Mouse (Mus musculus) intestine, embryonic 15.5 days (tissue): Measurements from ENCODE around the gene Skap1. TPM values are rescaled to one million over a fixed set of nuclear protein-coding genes. Genes with fewer than 3 reads are reported as not detected.
A peak's percentile ranks its signal among the peaks of the same experiment; 100 is the strongest.

ENCODE experiments used
- ATAC-seq: fragments of 200-750 bp; cut with Nextera tagmentation; 2 replicates; pipeline ENCODE4 v1.8.0; 2017; ENCODE audit warnings: moderate TSS enrichment, moderate library complexity
- H3K27ac ChIP-seq: fragments of 300-500 bp; sonication (generic); 2 replicates; pipeline ENCODE4 v1.5.1; 2015; ENCODE audit warnings: mild to moderate bottlenecking, inconsistent platforms
- H3K27me3 ChIP-seq: fragments of 300-500 bp; sonication (generic); replicated peaks from 2 replicates; pipeline ENCODE4 v1.6.1; 2015; ENCODE audit warnings: inconsistent platforms
- H3K36me3 ChIP-seq: fragments of 300-500 bp; sonication (generic); 2 replicates; pipeline ENCODE4 v1.6.1; 2015; ENCODE audit warnings: inconsistent platforms
- H3K4me1 ChIP-seq: fragments of 300-500 bp; sonication (generic); replicated peaks from 2 replicates; pipeline ENCODE4 v1.6.1; 2015; ENCODE audit warnings: inconsistent platforms
- H3K4me2 ChIP-seq: fragments of 300-500 bp; sonication (generic); replicated peaks from 2 replicates; pipeline ENCODE4 v1.6.1; 2015; ENCODE audit warnings: mild to moderate bottlenecking, inconsistent platforms
- H3K4me3 ChIP-seq: fragments of 300-500 bp; sonication (generic); replicated peaks from 2 replicates; pipeline ENCODE4 v1.5.1; 2015; ENCODE audit warnings: inconsistent platforms
- H3K9ac ChIP-seq: fragments of 300-500 bp; sonication (generic); 2 replicates; pipeline ENCODE4 v1.6.1; 2015; ENCODE audit warnings: inconsistent platforms
- H3K9me3 ChIP-seq: fragments of 300-500 bp; sonication (generic); 2 replicates; pipeline ENCODE4 v1.6.1; 2016; ENCODE audit warnings: inconsistent platforms
- WGBS: fragments of 180-500 bp; shearing (Covaris S2); methylation state at CpG from one replicate; pipeline ENCODE4 v1.1.7; 2015; 5-methylcytosine and 5-hydroxymethylcytosine counted together
- polyA plus RNA-seq: library from polyadenylated mRNA; unstranded; fragments of >200 nt; fragmentation: Nextera tagmentation; extraction: Ambion mirVana; gene quantifications from 2 replicates; pipeline ENCODE4 v1.2.1, GENCODE M21; 2015

Skap1 gene
- polyA plus RNA-seq, 1 experiment from 2014 or later, result 0.94 TPM

DNA sequence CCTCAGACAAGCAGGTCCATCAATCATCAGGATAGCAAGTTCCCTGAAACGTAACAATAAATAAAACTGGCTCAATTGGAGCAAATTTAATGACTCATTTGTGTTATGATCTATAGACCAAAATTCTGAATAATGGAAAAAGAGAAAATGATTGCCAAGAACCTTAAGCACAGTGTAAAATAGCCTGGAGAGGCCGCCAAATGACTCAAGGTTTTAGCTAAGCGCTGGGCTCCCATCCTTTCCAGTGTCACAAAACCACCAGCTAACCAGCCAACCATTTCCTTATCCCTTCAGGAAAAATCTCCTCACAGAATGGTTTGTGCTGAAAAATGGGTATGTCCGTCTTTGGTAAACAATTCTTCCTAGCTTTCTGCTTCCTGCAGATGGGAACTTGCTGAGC, 279.5 kb downstream of the Skap1 start:
- Histone ChIP-seq H3K4me3 (no peak overlapping the region), H3K9ac (no peak overlapping the region), H3K4me1 (peaks cover 16% of the 10 kb centered on the region), H3K27me3 (peaks cover 5% of the 10 kb centered on the region; the same call in 1 of the 2 replicates), H3K4me2 (no peak overlapping the region; the same call in 1 of the 2 replicates), H3K27ac (no peak overlapping the region), H3K9me3 (no peaks in the 10 kb centered on the region), H3K36me3 (no peaks in the 10 kb centered on the region)
- ATAC-seq, result no peak
- 65% methylated on average over 4 of the region's 4 CpGs for WGBS

DNA sequence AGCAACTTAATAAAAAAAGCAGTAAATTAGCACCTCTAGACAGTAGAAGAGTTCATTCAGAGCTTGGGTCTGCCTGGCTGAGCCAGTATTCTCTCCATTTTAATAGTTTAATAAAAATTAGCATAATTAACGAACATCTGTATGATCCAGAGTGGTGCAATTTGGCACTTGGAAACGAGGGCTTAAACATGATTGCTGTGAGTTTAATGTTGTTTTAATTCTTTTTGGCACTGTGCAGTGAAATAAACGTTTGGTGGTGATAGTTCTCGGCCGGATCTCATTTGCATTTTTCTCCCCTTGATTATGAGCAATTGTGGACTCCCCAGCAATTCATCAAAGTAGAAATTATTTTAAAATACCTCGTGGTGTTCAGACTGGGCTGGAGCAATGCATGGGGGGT, 282.3 kb downstream of the Skap1 start:
- Histone ChIP-seq H3K4me2 (no peak overlapping the region), H3K9me3 (no peaks in the 10 kb centered on the region), H3K36me3 (no peaks in the 10 kb centered on the region), H3K9ac (no peak overlapping the region), H3K27ac (no peak overlapping the region), H3K4me1 (peaks cover 13% of the 10 kb centered on the region), H3K4me3 (no peak overlapping the region), H3K27me3 (no peaks in the 10 kb centered on the region)
- no peak for ATAC-seq
- 70% methylated on average over 6 of the region's 6 CpGs for WGBS

DNA sequence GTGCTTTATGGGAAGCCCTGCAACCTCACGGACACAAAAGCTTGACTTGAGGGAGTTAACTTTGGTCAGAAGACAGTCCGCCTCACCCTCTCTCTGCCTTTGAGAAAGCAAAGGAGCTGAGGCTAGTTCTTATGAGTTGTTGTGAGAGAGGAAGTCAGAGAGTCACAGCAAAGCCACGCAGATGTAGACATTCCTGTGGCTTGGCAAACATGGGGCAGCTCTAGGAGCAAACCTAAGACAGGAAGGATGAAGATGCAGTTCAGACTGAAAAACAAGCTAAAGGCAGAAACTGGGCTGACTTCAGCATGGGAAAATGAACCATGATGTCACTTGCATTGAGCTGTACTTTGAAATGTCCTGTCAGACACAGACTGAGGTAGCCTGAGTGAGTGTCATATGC, 283.2 kb downstream of the Skap1 start:
- no peak for ATAC-seq
- H3K4me3 ChIP-seq, result no peak overlapping the region
- 49% methylated on average over 3 of the region's 3 CpGs for WGBS
- H3K27me3 ChIP-seq, result no peaks in the 10 kb centered on the region
- H3K27ac ChIP-seq, result no peak overlapping the region
- no peak overlapping the region for H3K9ac ChIP-seq
- H3K4me2 ChIP-seq, result no peak overlapping the region
- no peaks in the 10 kb centered on the region for H3K36me3 ChIP-seq
- no peaks in the 10 kb centered on the region for H3K9me3 ChIP-seq
- H3K4me1 ChIP-seq, result peaks cover 6% of the 10 kb centered on the region

GRCm38 (mm10) chr11:96755298-96755697, 290.9 kb downstream of the Skap1 start:
- H3K4me2 ChIP-seq, result no peak overlapping the region
- H3K36me3 ChIP-seq, result no peaks in the 10 kb centered on the region
- H3K4me3 ChIP-seq, result no peak overlapping the region
- no peak for ATAC-seq
- 96% methylated on average over 2 of the region's 2 CpGs for WGBS
- H3K4me1 ChIP-seq, result no peaks in the 10 kb centered on the region
- no peak overlapping the region for H3K9ac ChIP-seq
- H3K27me3 ChIP-seq, result no peaks in the 10 kb centered on the region
- H3K27ac ChIP-seq, result no peak overlapping the region
- H3K9me3 ChIP-seq, result no peaks in the 10 kb centered on the region

- 48% methylated on average over 4 of the region's 4 CpGs for WGBS
- Histone ChIP-seq H3K9me3 (no peaks in the 10 kb centered on the region), H3K4me1 (no peaks in the 10 kb centered on the region), H3K9ac (no peak overlapping the region), H3K36me3 (no peaks in the 10 kb centered on the region), H3K4me2 (no peak overlapping the region), H3K27me3 (no peaks in the 10 kb centered on the region), H3K27ac (no peak overlapping the region), H3K4me3 (no peak overlapping the region)
- ATAC-seq, result no peak
Measured at GRCm38 (mm10) chr11:96757421-96757820, 293.0 kb downstream of the Skap1 start.

GRCm38 (mm10) chr11:96758402-96758801, 294.0 kb downstream of the Skap1 start:
- Histone ChIP-seq H3K27me3 (no peaks in the 10 kb centered on the region), H3K4me1 (no peaks in the 10 kb centered on the region), H3K9me3 (no peaks in the 10 kb centered on the region), H3K4me2 (no peak overlapping the region), H3K4me3 (no peak overlapping the region), H3K27ac (no peak overlapping the region), H3K9ac (no peak overlapping the region), H3K36me3 (no peaks in the 10 kb centered on the region)
- ATAC-seq, result no peak
- WGBS, result 67% methylated on average over 5 of the region's 5 CpGs

DNA sequence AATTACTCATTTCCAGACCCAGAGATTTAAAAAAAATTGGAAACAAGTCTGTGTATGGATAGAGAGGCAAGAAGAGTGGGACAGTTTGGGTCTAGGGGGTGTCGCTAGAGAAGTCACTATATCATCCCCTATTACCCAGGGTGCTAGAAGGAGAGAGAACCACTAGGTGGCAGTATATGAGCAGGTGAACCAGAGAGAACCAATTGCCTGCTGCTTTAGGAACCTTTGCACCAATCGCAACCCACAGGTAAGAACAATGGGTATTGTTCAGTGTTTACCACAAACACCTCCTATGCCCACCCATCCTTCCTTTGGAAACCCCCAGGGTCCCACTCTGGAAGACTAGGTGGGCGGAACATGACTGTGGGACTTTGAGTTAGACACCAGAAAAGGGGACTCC, 295.6 kb downstream of the Skap1 start:
- Histone ChIP-seq H3K27me3 (no peaks in the 10 kb centered on the region), H3K36me3 (no peaks in the 10 kb centered on the region), H3K4me1 (no peaks in the 10 kb centered on the region), H3K27ac (no peak overlapping the region), H3K4me2 (no peak overlapping the region), H3K9ac (no peak overlapping the region), H3K9me3 (no peaks in the 10 kb centered on the region), H3K4me3 (no peak overlapping the region)
- WGBS, result 43% methylated on average over 3 of the region's 3 CpGs
- 0 out of 2 replicates have a peak, but pooled peaks have one; percentile 28 for ATAC-seq

GRCm38 (mm10) chr11:96761984-96762383, 297.6 kb downstream of the Skap1 start:
- Histone ChIP-seq H3K36me3 (no peaks in the 10 kb centered on the region), H3K9ac (no peak overlapping the region), H3K4me1 (peaks cover 7% of the 10 kb centered on the region; the same call in 1 of the 2 replicates), H3K9me3 (no peaks in the 10 kb centered on the region), H3K27me3 (no peaks in the 10 kb centered on the region), H3K4me3 (no peak overlapping the region), H3K4me2 (no peak overlapping the region), H3K27ac (no peak overlapping the region)
- 54% methylated on average over 7 of the region's 7 CpGs for WGBS
- no peak for ATAC-seq

DNA sequence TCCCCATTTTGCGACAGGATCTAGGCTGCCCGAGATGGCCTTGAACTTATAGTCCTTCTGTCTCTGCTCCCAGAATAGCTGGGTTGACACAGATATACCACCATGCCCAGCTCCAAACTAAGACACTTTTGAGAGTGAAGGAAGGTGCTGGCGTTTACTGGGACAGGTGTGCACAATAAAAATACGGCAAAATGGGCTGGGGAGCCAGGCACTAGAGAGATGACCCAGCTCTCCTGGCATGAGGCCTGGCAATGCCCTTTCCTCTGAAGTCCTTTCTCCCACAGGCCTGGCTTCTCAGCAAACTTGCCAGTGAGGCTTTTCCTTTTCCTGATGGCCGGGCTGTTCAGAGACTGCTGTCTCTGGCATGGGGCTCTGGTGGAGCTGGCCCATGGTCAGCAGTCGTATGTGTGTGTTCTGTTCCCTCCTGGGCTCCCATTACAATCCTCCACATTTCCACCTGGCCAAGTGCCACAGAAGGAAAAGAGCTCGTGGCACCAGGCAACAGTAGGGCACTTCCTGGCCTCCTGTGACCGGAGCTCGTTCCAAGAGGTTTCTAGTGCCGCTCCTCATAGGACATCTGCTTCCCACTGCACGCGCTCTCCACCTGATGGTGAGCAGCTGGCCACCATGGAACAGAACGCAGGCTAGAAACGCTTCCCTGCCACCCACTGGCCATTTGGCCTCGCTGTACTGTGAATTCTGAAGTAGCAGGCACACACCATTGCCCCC, 298.5 kb downstream of the Skap1 start:
- Histone ChIP-seq H3K27ac (no peak overlapping the region), H3K4me1 (peaks cover 7% of the 10 kb centered on the region; the same call in 1 of the 2 replicates), H3K4me2 (no peak overlapping the region), H3K9ac (no peak overlapping the region), H3K27me3 (no peaks in the 10 kb centered on the region), H3K9me3 (no peaks in the 10 kb centered on the region), H3K36me3 (no peaks in the 10 kb centered on the region), H3K4me3 (no peak overlapping the region)
- WGBS, result 74% methylated on average over 15 of the region's 15 CpGs
- no peak for ATAC-seq

GRCm38 (mm10) chr11:96764511-96765350, 300.3 kb downstream of the Skap1 start:
- no peak for ATAC-seq
- Histone ChIP-seq H3K4me3 (no peak overlapping the region), H3K4me2 (no peak overlapping the region), H3K36me3 (peaks cover 10% of the 10 kb centered on the region; the same call in 1 of the 2 replicates), H3K9me3 (no peaks in the 10 kb centered on the region), H3K27ac (0 out of 2 replicates have a peak overlapping the region, but pooled peaks have one; percentile 44), H3K9ac (no peak overlapping the region), H3K4me1 (peaks cover 7% of the 10 kb centered on the region; the same call in 1 of the 2 replicates), H3K27me3 (no peaks in the 10 kb centered on the region)
- 52% methylated on average over 13 of the region's 13 CpGs for WGBS

DNA sequence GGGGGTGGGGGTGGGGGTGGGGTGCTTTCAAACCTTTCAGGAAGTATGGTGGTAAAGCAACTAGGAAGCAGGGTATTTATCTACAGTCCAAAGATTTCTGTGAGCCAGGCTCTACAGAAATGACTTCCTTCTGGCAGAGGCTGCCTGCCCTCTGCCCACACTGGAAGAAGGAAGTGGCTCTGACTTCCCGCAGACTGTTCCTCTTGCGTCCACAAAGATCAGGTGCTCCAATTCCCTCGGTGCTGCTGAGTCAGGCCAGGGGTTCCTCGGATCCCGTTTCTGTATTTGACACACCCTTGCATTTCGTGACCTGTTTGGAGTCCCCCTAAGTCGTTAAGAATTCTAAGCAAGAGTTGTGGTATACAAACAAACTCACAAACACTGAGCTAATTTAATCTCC, 301.3 kb downstream of the Skap1 start:
- H3K27ac ChIP-seq, result peak overlapping the region; percentile 44
- ATAC-seq, result peak; percentile 82
- no peaks in the 10 kb centered on the region for H3K9me3 ChIP-seq
- no peak overlapping the region for H3K9ac ChIP-seq
- WGBS, result 57% methylated on average over 7 of the region's 7 CpGs
- H3K4me2 ChIP-seq, result no peak overlapping the region
- H3K36me3 ChIP-seq, result peaks cover 13% of the 10 kb centered on the region; the same call in 1 of the 2 replicates
- no peaks in the 10 kb centered on the region for H3K27me3 ChIP-seq
- H3K4me3 ChIP-seq, result no peak overlapping the region
- peaks cover 7% of the 10 kb centered on the region; the same call in 1 of the 2 replicates for H3K4me1 ChIP-seq

DNA sequence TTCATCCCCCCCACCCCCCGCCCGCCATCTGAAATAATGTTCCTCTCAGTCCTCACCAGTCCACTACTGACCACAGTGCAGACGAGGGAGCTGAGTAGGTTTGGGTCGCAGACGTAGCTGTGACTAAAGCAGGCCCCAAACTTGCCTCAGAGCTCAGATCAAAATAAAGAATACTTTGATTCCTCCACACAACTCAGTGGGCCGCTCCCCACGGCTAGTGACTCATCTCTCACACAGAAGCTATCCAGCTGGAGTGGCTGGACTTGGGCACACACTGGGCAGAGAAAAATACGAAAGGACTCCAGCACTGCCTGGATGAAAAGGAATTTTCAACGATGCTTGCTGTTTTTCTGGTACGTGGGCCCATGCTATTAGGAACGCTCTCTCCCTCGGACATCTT, 302.2 kb downstream of the Skap1 start:
- 85% methylated on average over 12 of the region's 12 CpGs for WGBS
- H3K4me2 ChIP-seq, result no peak overlapping the region
- no peaks in the 10 kb centered on the region for H3K27me3 ChIP-seq
- no peak for ATAC-seq
- no peak overlapping the region; the same call in 1 of the 2 replicates for H3K27ac ChIP-seq
- H3K4me3 ChIP-seq, result no peak overlapping the region
- H3K36me3 ChIP-seq, result peaks cover 15% of the 10 kb centered on the region; the same call in 1 of the 2 replicates
- H3K4me1 ChIP-seq, result peaks cover 7% of the 10 kb centered on the region; the same call in 1 of the 2 replicates
- no peak overlapping the region for H3K9ac ChIP-seq
- H3K9me3 ChIP-seq, result no peaks in the 10 kb centered on the region
